In the genomic region with DNA sequence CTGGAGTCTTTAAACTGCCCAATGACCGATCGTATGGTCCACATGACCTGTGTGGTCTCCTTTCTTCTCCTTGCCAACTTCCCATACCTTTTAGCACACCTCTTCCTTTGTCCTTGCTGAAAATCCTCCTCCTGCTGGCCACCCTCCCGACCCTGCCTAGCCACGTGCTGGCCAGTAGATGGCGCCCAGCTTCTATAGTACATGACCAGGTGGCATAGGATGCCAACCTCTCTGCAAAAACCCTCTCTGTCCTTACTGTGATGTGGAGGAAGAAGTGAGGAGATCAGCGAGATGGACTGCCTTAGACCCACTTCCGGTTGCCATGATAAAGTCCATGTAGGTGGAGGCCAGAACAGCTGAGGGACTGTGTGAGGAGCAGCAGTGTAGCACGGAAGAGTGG, we compare ENCODE assay signal across 9 mouse cellular contexts. TPM values are rescaled to one million over a fixed set of nuclear protein-coding genes. Genes with fewer than 3 reads are reported as not detected.
DNase-seq lines count a peak whose midpoint lies in the region; ATAC-seq and TF ChIP-seq lines count a peak whose summit lies in the region.
"Had no signal": no experiment of that assay in that cellular context is flagged by ENCODE, and none has a peak within 500 bp of the region (broad histone marks: within the 10 kb centered on the region; RNA-seq: fewer than 3 reads in every experiment).

No protein-coding gene starts in this region.

- TF ChIP-seq POLR2A in heart, adult 2 months (IDR thresholded peaks at IDR 0.05; ENCODE audit: insufficient read depth, low read depth, low read length) = no peak

- DNase-seq in heart, adult 2 months = peak; percentile 64 to 72
- no peak for DNase-seq in heart, postnatal 25 days (ENCODE audit: low spot score)
- peak; percentile 67 for DNase-seq in CD4-positive, CD25-positive, alpha-beta regulatory T cell, adult 2 months (ENCODE audit: low read depth, low spot score)
- DNase-seq in c-Kit-positive CD71-negative TER-119-negative erythroid progenitor cells, embryonic 14.5 days (ENCODE audit: low read depth) = peak; percentile 13
- DNase-seq in forebrain, embryonic 14.5 days (ENCODE audit: low spot score) = peak; percentile 66
- peak; percentile 72 for DNase-seq in lung, postnatal 10 days
- peak; percentile 62 for DNase-seq in splenic B cell, adult 2 months (ENCODE audit: low read depth, low spot score)

- no peaks in the 10 kb centered on the region for H3K79me2 ChIP-seq in heart, adult 2 months (replicated peaks; ENCODE audit: control insufficient read depth, insufficient read depth, low read length)

- intact Hi-C loops in heart, adult 2 months (cut with DNase I) = loop anchor here (1.0 to 5.0 kb wide), 3 partner anchors 66 to 262 kb away; no protein-coding TSS in a partner anchor
- intact Hi-C loops in heart, postnatal 25 days (cut with DNase I) = no loop called here

- H3K27ac ChIP-seq in heart, adult 2 months = no peak overlapping the region
- H3K27ac ChIP-seq in forebrain, embryonic 14.5 days (ENCODE audit: low read depth, low read length) = no peak overlapping the region
- H3K27ac ChIP-seq in intestine, embryonic 16.5 days (ENCODE audit: low read length) = no peak overlapping the region

- no peak for TF ChIP-seq EP300 in heart, adult 2 months (IDR thresholded peaks at IDR 0.05; ENCODE audit: insufficient read depth, low read depth, low read length)

- no peaks in the 10 kb centered on the region for H3K27me3 ChIP-seq in heart, adult 2 months (ENCODE audit: control insufficient read depth, insufficient read depth, low read length)
- no peaks in the 10 kb centered on the region for H3K27me3 ChIP-seq in forebrain, embryonic 14.5 days (replicated peaks; ENCODE audit: control insufficient read depth, insufficient read depth, low read length)
- no peaks in the 10 kb centered on the region for H3K27me3 ChIP-seq in intestine, embryonic 16.5 days (replicated peaks; ENCODE audit: control insufficient read depth, insufficient read depth, low read length)
- H3K27me3 ChIP-seq in splenic B cell, adult 2 months (ENCODE audit: control insufficient read depth, insufficient read depth, low read length, poor library complexity, severe bottlenecking) = no peaks in the 10 kb centered on the region

- ATAC-seq in forebrain, embryonic 14.5 days = peak; percentile 66; the same call in 1 of the 2 replicates
- ATAC-seq in intestine, embryonic 16.5 days = peak; percentile 52; the same call in 1 of the 2 replicates

- H3K36me3 ChIP-seq in heart, adult 2 months (ENCODE audit: control insufficient read depth, insufficient read depth, low read length) = no peaks in the 10 kb centered on the region
- no peaks in the 10 kb centered on the region for H3K36me3 ChIP-seq in forebrain, embryonic 14.5 days (ENCODE audit: control insufficient read depth, insufficient read depth, low read length)
- H3K36me3 ChIP-seq in intestine, embryonic 16.5 days (ENCODE audit: control insufficient read depth, insufficient read depth, low read length) = no peaks in the 10 kb centered on the region
- no peaks in the 10 kb centered on the region; the same call in 1 of the 2 replicates for H3K36me3 ChIP-seq in splenic B cell, adult 2 months (ENCODE audit: control insufficient read depth, insufficient read depth, low read length, poor library complexity, severe bottlenecking)

- WGBS in heart, adult 2 months = 23% methylated on average over 8 of the region's 8 CpGs
- WGBS in forebrain, embryonic 14.5 days = 36% methylated on average over 8 of the region's 8 CpGs
- 31% methylated on average over 8 of the region's 8 CpGs for WGBS in intestine, embryonic 16.5 days

- no peaks in the 10 kb centered on the region for H3K4me1 ChIP-seq in heart, adult 2 months (ENCODE audit: control insufficient read depth, insufficient read depth, low read length)
- no peaks in the 10 kb centered on the region for H3K4me1 ChIP-seq in forebrain, embryonic 14.5 days (ENCODE audit: control insufficient read depth, insufficient read depth, low read length)
- no peaks in the 10 kb centered on the region for H3K4me1 ChIP-seq in intestine, embryonic 16.5 days (ENCODE audit: control insufficient read depth, insufficient read depth, low read length)

- no peak overlapping the region for H3K9ac ChIP-seq in heart, adult 2 months (ENCODE audit: low read depth, low read length)
- no peak overlapping the region for H3K9ac ChIP-seq in forebrain, embryonic 14.5 days (ENCODE audit: low read length)
- H3K9ac ChIP-seq in intestine, embryonic 16.5 days (ENCODE audit: low read depth, low read length) = no peak overlapping the region

- no peak; the same call in none of the 2 replicates for TF ChIP-seq CTCF in heart, adult 2 months (IDR thresholded peaks at IDR 0.05)

- no peaks in the 10 kb centered on the region for H3K9me3 ChIP-seq in forebrain, embryonic 14.5 days (replicated peaks; ENCODE audit: control insufficient read depth, low read length)
- no peaks in the 10 kb centered on the region for H3K9me3 ChIP-seq in intestine, embryonic 16.5 days (ENCODE audit: control insufficient read depth, low read length)

- no peak overlapping the region for H3K4me2 ChIP-seq in forebrain, embryonic 14.5 days (ENCODE audit: low read length)
- H3K4me2 ChIP-seq in intestine, embryonic 16.5 days (ENCODE audit: low read depth, low read length) = no peak overlapping the region

- H3K4me3 ChIP-seq in heart, adult 2 months = no peak overlapping the region
- H3K4me3 ChIP-seq in forebrain, embryonic 14.5 days (ENCODE audit: low read depth, low read length) = no peak overlapping the region
- H3K4me3 ChIP-seq in intestine, embryonic 16.5 days (ENCODE audit: low read length) = no peak overlapping the region

RNA-seq across cellular contexts. Expression of gene Edn2, which starts 40.7 kb away (rescaled TPM):
- not detected for total RNA-seq in heart, adult 2 months (2021)
- 0.55 TPM in 1 of 2 replicates, not detected in the other for polyA plus RNA-seq in heart, adult 2 months (2012; rRNA removed)
- total RNA-seq in heart, postnatal 25 days (2021) = not detected
- 0.20 and 0.30 TPM in 2 replicates for polyA plus RNA-seq in forebrain, embryonic 14.5 days (2014; fragmentation: Nextera tagmentation; extraction: Ambion mirVana)
- polyA plus RNA-seq in intestine, embryonic 16.5 days (2015; fragmentation: Nextera tagmentation; extraction: Ambion mirVana) = 5.3 and 5.8 TPM in 2 replicates
- total RNA-seq: layer of hippocampus, postnatal 25 days had no signal

RNA-seq across cellular contexts. Expression of gene AL607142.1, which starts 55.5 kb away (rescaled TPM):
- not detected for total RNA-seq in heart, adult 2 months (2021)
- polyA plus RNA-seq in heart, adult 2 months (2012; rRNA removed) = not detected in 2 replicates
- total RNA-seq in heart, postnatal 25 days (2021) = not detected
- polyA plus RNA-seq in forebrain, embryonic 14.5 days (2014; fragmentation: Nextera tagmentation; extraction: Ambion mirVana) = not detected in 2 replicates
- polyA plus RNA-seq in intestine, embryonic 16.5 days (2015; fragmentation: Nextera tagmentation; extraction: Ambion mirVana) = not detected in 2 replicates
- total RNA-seq: layer of hippocampus, postnatal 25 days had no signal
